Mouse (Mus musculus): Measurements from ENCODE around the gene Glmn.

- TF ChIP-seq CTCF (IDR thresholded peaks at IDR 0.05; ENCODE audit: borderline replicate concordance, extremely low read depth, insufficient read depth, insufficient read length) = no peak
- no peak for TF ChIP-seq POLR2A (IDR thresholded peaks at IDR 0.05; ENCODE audit: borderline replicate concordance, extremely low read depth, insufficient read depth, insufficient read length, poor library complexity, severe bottlenecking)
These were observed 76.3 kb downstream of the Glmn start for GRCm38 (mm10) chr5:107521386-107521785.
